Mouse (Mus musculus) small intestine, adult 10 weeks (tissue): ENCODE results near the gene Mrpl20. TPM values are rescaled to one million over a fixed set of nuclear protein-coding genes. Genes with fewer than 3 reads are reported as not detected.

Experiments
- polyA plus RNA-seq: library from polyadenylated mRNA; stranded (reverse); fragments of 350-450 nt; fragmentation: Illumina TruSeq; extraction: RNeasy Lipid Tissue Mini Kit (QIAGEN cat#74804); gene quantifications from one replicate; pipeline ENCODE4 v1.2.3, GENCODE M21; 2014; ENCODE audit warnings: low replicate concordance

Gene Mrpl20
- polyA plus RNA-seq = 36.0 TPM

DNA sequence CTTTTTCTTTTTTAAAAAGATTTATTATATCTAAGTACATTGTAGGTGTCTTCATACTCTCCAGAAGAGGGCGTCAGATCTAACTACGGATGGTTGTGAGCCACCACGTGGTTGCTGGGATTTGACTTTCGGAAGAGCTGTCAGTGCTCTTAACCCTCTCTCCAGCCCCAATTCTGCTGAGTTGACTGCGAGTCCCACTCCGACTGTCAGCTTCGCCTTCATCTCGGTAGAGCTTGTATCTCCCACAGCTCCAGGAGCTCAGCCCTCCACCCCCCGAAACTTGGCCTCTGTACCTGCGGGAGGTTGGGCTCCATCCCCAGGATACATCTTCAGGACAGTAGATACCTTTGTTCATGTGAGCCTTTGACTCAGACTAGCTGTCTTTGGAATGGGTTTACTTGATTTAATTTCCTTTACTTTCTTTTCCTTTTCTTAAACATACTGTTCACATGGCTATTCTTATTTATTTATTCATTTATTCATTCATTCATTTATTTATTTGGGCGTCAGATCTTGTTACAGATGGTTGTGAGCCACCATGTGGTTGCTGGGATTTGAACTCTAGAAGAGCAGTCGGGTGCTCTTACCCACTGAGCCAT, at the start of gene Mrpl20:
Gene Mrpl20 (plus strand): TSS at position 138 of the 599 bp plus-strand sequence.

GRCm38 (mm10) chr4:155760613-155761355, 41.9 kb upstream of the Mrpl20 start, which contains the start of gene Atad3a:
Gene Atad3a (minus strand): TSS chr4:155761093.

DNA sequence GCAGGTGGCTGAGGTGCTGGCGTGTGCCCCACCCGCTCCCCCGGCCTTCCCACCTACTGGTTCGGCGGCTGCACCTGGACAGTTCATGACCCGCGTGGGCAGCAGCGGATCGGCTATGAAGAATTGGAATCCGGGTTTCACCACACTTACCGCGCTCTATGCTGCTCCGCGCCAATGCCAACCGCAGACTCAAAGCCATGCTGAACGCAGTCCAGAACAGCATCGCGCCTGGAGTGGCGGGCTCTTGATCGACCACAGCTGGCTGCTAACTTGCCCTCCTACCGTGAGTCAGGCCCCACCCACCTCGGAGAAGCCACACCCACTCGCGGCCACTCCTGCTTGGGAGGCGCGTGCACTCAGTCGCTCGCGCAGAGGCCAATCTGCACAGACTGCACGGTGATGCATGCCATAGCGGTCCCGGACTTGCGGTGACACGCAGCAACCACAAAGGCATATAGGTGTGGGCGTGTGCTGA, 28.4 kb upstream of the Mrpl20 start, which contains the start of gene Vwa1:
Gene Vwa1 (minus strand): TSS at position 419 of the 475 bp plus-strand sequence.

DNA sequence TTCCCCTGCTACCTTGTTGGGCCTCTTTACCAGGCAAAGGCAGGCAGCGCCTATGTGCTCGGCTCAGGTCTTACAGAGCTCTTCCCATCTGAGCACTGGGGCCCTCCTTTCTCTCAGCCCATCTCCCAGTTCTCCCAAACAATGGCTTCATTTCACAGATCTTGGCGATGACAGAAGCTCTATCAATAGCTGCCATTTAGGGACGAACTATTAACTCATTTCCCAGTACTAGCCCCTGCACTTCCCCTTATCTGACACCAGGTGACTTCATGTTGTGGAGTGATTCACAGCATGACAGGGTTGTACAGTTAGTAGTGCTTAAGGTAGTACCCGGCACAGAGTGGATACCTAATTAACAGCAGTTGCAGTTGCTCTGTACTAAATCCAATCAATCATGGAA, 16.9 kb upstream of the Mrpl20 start, which contains the start of gene Tmem88b:
Gene Tmem88b (minus strand): TSS at position 56 of the 400 bp plus-strand sequence.

DNA sequence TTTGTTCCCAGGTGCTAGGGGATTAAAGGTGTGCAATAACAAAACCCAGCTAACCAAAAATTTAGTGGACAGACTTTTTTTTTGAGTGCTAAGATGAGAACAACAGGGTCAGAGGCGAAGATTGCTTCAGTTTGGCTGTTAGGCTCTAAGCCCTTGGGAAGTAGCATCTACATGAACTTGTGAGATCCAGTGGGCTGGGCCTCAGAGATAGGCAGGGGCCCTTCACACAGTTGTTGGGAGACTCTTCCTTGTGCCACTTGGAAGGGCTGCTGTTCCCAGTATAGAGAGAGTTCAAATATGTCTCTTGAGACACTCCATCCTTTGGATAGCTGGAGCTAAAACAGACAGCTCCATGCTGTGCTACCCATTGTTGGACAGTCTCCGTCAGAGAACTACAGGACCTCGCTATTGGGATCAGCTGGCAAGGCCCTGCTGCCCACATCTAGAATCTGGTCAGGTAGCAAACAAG, 12.6 kb upstream of the Mrpl20 start, which contains the start of gene Ankrd65:
Gene Ankrd65 (plus strand): TSS at position 419 of the 469 bp plus-strand sequence.

GRCm38 (mm10) chr4:155811929-155812664, 9.4 kb downstream of the Mrpl20 start, which contains the start of gene Ccnl2:
Gene Ccnl2 (plus strand): TSS chr4:155812489.

GRCm38 (mm10) chr4:155831205-155831766, 28.6 kb downstream of the Mrpl20 start, which contains the start of gene Aurkaip1:
Gene Aurkaip1 (plus strand): TSS chr4:155831272.

DNA sequence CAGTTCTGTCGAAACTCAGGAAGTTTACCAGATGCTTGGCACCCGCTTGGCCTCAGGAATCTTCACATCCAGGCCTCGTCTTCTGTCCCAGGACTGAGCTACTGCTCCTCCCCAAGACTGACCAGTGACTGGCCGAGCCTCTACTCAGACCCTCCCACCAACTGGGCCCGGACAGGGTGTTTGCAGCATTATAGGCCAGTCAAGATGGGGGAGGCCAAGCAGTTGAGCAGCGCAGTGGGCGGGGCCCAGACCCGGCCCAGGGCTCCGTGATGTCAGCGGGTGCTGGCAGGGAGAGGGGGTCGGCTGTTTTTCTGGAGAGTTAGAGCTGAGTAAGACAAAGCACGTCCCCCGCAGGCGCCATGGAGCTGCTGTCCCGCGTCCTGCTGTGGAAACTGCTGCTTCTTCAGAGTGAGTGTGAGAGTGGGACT, 36.8 kb downstream of the Mrpl20 start, which contains the start of gene Mxra8:
Gene Mxra8 (plus strand): TSS at position 198 of the 428 bp plus-strand sequence.

GRCm38 (mm10) chr4:155846871-155847578, 44.3 kb downstream of the Mrpl20 start, which contains the start of gene Dvl1:
Gene Dvl1 (plus strand): TSS chr4:155847402.

Other genes with a start within 250 kb of the Mrpl20 start
- gene Nadk, start 240.5 kb upstream of the Mrpl20 start, polyA plus RNA-seq = 48.7 TPM
- 39.8 TPM for gene Slc35e2, start 201.5 kb upstream of the Mrpl20 start, polyA plus RNA-seq
- 152 TPM for gene Cdk11b, start 178.0 kb upstream of the Mrpl20 start, polyA plus RNA-seq
- not detected for gene Gm10563, start 157.5 kb upstream of the Mrpl20 start, polyA plus RNA-seq
- 0.45 TPM for gene Mmp23, start 149.5 kb upstream of the Mrpl20 start, polyA plus RNA-seq
- gene Mib2, start 133.7 kb upstream of the Mrpl20 start, polyA plus RNA-seq = 0.71 TPM
- not detected for gene Fndc10, start 108.5 kb upstream of the Mrpl20 start, polyA plus RNA-seq
- gene Ssu72, start 98.1 kb upstream of the Mrpl20 start, polyA plus RNA-seq = 77.1 TPM
- gene Tmem240, start 68.1 kb upstream of the Mrpl20 start, polyA plus RNA-seq = not detected
- 3.7 TPM for gene Atad3a, start 41.8 kb upstream of the Mrpl20 start, polyA plus RNA-seq
- gene Vwa1, start 28.2 kb upstream of the Mrpl20 start, polyA plus RNA-seq = 4.6 TPM
- 6.6 TPM for gene Tmem88b, start 17.0 kb upstream of the Mrpl20 start, polyA plus RNA-seq
- not detected for gene Ankrd65, start 12.4 kb upstream of the Mrpl20 start, polyA plus RNA-seq
- gene Ccnl2, start 9.6 kb downstream of the Mrpl20 start, polyA plus RNA-seq = 101 TPM
- 2.4 TPM for gene Aurkaip1, start 28.4 kb downstream of the Mrpl20 start, polyA plus RNA-seq
- 22.8 TPM for gene Mxra8, start 36.8 kb downstream of the Mrpl20 start, polyA plus RNA-seq
- 2.0 TPM for gene Dvl1, start 44.5 kb downstream of the Mrpl20 start, polyA plus RNA-seq
- not detected for gene Tas1r3, start 60.5 kb downstream of the Mrpl20 start, polyA plus RNA-seq
- 10.8 TPM for gene Cptp, start 66.6 kb downstream of the Mrpl20 start, polyA plus RNA-seq
- 1.2 TPM for gene Ints11, start 66.7 kb downstream of the Mrpl20 start, polyA plus RNA-seq
- 0.59 TPM for gene Pusl1, start 88.9 kb downstream of the Mrpl20 start, polyA plus RNA-seq
- gene Acap3, start 88.9 kb downstream of the Mrpl20 start, polyA plus RNA-seq = not detected
- gene Ube2j2, start 141.0 kb downstream of the Mrpl20 start, polyA plus RNA-seq = 143 TPM
- 15.7 TPM for gene C1qtnf12, start 159.4 kb downstream of the Mrpl20 start, polyA plus RNA-seq
- 3.5 TPM for gene B3galt6, start 189.8 kb downstream of the Mrpl20 start, polyA plus RNA-seq
- gene Sdf4, start 190.0 kb downstream of the Mrpl20 start, polyA plus RNA-seq = 126 TPM
- gene Tnfrsf4, start 211.0 kb downstream of the Mrpl20 start, polyA plus RNA-seq = not detected
- gene Tnfrsf18, start 223.3 kb downstream of the Mrpl20 start, polyA plus RNA-seq = not detected